Mouse (Mus musculus) heart, embryonic 12.5 days (tissue): ENCODE results near the gene Megf8. TPM values are rescaled to one million over a fixed set of nuclear protein-coding genes. Genes with fewer than 3 reads are reported as not detected.
A peak's percentile ranks its signal among the peaks of the same experiment; 100 is the strongest.

Source experiments
- ATAC-seq: fragments of 200-750 bp; cut with Nextera tagmentation; 2 replicates; pipeline ENCODE4 v1.8.0; 2017; ENCODE audit warnings: moderate TSS enrichment, moderate library complexity; ENCODE audit not compliant: insufficient number of reproducible peaks, low FRiP score
- H3K27ac ChIP-seq: fragments of 300-500 bp; sonication (generic); 2 replicates; pipeline ENCODE4 v1.5.1; 2016; ENCODE audit warnings: mild to moderate bottlenecking, moderate library complexity; ENCODE audit not compliant: poor library complexity, severe bottlenecking
- H3K27me3 ChIP-seq: fragments of 300-500 bp; sonication (generic); replicated peaks from 2 replicates; pipeline ENCODE4 v1.6.1; 2016; ENCODE audit warnings: mild to moderate bottlenecking, moderate library complexity
- H3K36me3 ChIP-seq: fragments of 300-500 bp; sonication (generic); 2 replicates; pipeline ENCODE4 v1.6.1; 2016; ENCODE audit warnings: mild to moderate bottlenecking, moderate library complexity
- H3K4me1 ChIP-seq: fragments of 300-500 bp; sonication (generic); replicated peaks from 2 replicates; pipeline ENCODE4 v1.6.1; 2016; ENCODE audit warnings: mild to moderate bottlenecking
- H3K4me2 ChIP-seq: fragments of 300-500 bp; sonication (generic); 2 replicates; pipeline ENCODE4 v1.6.1; 2016; ENCODE audit warnings: mild to moderate bottlenecking, moderate library complexity
- H3K4me3 ChIP-seq: fragments of 300-500 bp; sonication (generic); 2 replicates; pipeline ENCODE4 v1.5.1; 2016; ENCODE audit warnings: mild to moderate bottlenecking
- H3K9ac ChIP-seq: fragments of 300-500 bp; sonication (generic); 2 replicates; pipeline ENCODE4 v1.6.1; 2016; ENCODE audit warnings: mild to moderate bottlenecking, moderate library complexity
- H3K9me3 ChIP-seq: fragments of 300-500 bp; sonication (generic); replicated peaks from 2 replicates; pipeline ENCODE4 v1.6.1; 2016; ENCODE audit warnings: mild to moderate bottlenecking, moderate library complexity
- WGBS: fragments of 180-500 bp; shearing (Covaris S2); methylation state at CpG from one replicate; pipeline ENCODE4 v1.1.7; 2016; 5-methylcytosine and 5-hydroxymethylcytosine counted together
- polyA plus RNA-seq: library from polyadenylated mRNA; unstranded; fragments of >200 nt; fragmentation: Nextera tagmentation; extraction: Ambion mirVana; gene quantifications from 2 replicates; pipeline ENCODE4 v1.2.1, GENCODE M21; 2016

Gene Megf8
- polyA plus RNA-seq: 10.3 and 10.8 TPM in 2 replicates

DNA sequence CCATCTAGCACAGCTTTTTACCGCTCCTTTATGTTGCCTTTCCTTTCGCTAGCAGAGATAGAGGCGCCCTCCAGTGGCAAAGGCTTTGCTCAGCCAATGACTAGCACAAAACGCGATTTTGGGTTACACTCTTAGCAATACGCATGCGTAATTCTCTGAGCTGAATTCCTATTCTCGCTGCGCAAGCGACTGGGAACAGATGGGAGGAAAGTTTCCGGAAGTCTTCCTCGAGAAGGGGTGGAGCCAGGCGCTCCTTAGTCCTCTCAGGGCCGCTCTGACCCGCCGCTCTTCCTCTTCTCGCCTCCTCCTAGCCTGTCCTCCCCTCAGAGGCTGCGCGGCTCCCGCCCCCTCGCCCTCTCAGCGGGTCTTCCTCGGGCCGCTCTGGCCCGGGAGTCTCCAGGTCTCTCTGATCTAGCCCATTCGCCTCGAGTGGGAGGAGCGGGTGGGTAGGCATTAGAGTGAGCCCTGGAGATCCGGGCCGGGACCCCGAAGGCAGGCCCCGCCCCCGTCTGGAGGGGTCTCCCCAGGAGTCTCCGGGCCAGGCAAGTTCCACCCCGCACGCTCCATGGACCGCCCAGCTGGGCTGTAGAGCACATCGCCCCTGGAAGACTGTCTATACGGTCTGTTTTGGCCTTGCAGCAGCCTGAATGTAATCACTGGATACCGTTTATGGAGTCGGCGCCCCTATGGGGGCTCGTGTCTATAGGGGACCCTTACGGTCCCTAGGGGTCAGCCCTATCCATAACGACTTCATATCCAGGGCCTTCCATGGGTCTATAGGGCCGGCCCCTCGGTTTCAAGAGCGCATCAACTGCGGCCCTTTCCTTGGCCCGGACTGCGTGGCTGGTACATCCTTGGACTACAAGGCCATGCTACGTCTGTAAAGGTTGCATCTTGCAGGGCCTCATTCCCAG is at the start of gene Megf8:
Gene Megf8 (plus strand): TSS at position 633 of the 914 bp plus-strand sequence.
- Histone ChIP-seq H3K9ac (peak within 1 kb of the TSS; percentile 83), H3K9me3 (no peaks in the 10 kb centered on the region), H3K4me2 (peak within 1 kb of the TSS; percentile 97), H3K36me3 (no peaks in the 10 kb centered on the region), H3K4me1 (peaks cover 27% of the 10 kb centered on the region), H3K4me3 (peak within 1 kb of the TSS; percentile 62), H3K27ac (peak within 1 kb of the TSS; percentile 69), H3K27me3 (peaks cover 38% of the 10 kb centered on the region)
- WGBS: under 1% methylated on average over 52 of the region's 52 CpGs
- ATAC-seq: peak; percentile 96

DNA sequence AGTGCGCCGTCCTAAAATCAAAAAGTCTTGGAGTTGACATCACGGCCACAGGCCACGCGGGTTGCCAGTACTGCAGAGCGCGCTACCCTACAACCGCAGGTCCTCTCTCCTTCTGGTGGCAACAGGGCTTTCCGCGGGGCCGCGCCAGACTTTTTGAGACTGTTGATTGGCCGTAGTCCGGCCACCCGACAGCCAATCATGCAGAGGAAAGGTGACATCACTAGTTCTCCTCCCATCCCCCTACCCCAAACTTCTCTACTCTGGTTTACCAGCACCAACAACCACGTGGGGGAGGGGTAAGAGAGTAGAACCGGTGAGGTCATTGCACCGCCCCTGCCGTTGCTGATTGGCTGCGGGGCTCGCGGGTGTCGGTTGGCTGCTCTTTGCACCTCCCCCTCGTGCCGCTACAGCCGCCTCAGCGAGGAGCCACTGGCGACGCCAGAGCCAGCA is 49.6 kb upstream of the Megf8 start, which contains the start of gene Cic:
Gene Cic (plus strand): TSS at position 404 of the 450 bp plus-strand sequence.
- Histone ChIP-seq H3K4me3 (peak within 1 kb of the TSS; percentile 93), H3K9ac (peak within 1 kb of the TSS; percentile 97), H3K27ac (peak within 1 kb of the TSS; percentile 85), H3K36me3 (peaks cover 17% of the 10 kb centered on the region), H3K9me3 (no peaks in the 10 kb centered on the region), H3K27me3 (no peaks in the 10 kb centered on the region), H3K4me1 (peaks cover 28% of the 10 kb centered on the region), H3K4me2 (peak within 1 kb of the TSS; percentile 82)
- peak; percentile 91 for ATAC-seq
- WGBS: 0% methylated on average over 29 of the region's 29 CpGs

DNA sequence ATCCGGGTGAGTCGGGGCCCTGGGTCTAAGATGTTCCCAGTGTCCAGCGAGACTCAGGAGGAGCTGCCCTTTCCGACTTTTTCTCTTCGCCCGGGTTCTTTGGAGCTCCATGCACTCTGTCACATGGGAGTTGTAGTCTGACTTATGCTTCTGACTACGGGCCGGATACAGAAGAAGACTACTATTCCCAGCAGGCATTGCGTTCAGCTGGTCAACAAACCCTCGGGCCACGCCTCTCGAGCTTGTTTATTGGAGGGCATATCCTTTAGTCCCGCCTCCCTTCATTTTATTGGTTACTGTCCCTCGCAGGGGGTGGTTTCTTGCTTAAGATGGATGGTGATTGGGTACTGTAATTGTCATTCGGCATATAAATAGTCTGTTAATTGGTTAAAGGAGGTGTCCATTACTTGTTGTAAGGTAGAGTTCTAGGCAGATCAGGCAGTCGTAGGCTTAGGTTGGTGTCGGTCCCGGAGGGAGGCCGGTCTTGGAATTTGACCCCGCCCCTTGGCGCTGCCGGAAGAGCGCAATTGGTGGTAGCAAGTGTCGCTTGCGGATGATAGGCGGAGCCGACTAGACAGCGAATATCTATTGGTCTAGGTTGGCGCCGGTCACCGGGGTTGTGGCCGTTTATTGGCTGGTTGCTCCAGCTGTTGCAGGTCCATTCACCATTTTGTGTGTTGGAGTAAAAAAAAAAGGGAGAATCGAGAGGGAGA is 49.1 kb upstream of the Megf8 start:
- Histone ChIP-seq H3K27me3 (no peaks in the 10 kb centered on the region), H3K9ac (peak overlapping the region; percentile 97), H3K36me3 (peaks cover 22% of the 10 kb centered on the region), H3K4me2 (peak overlapping the region; percentile 82), H3K4me1 (peaks cover 33% of the 10 kb centered on the region), H3K4me3 (peak overlapping the region; percentile 93), H3K27ac (peak overlapping the region; percentile 85), H3K9me3 (no peaks in the 10 kb centered on the region)
- peak; percentile 93 for ATAC-seq
- under 1% methylated on average over 33 of the region's 33 CpGs for WGBS

DNA sequence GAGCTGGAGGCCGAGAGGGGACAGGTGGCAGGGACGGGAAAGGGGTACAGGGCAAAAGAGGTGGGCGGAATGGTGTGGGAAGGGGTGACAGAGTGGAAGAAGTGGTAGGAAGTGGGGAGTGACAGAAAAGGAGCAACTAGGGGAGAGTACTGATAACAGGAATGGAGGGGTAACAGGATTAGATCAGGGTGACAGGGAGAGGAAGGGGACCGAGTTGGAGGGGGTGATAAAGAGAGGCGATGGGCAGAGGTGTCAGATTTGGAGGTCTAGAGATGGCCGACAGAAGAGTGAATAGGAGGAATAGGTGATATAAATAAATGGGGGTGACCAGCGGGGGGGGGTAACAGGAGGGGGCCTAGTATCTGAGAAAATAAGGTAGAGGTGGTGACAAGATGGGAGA is 48.4 kb upstream of the Megf8 start:
- no peaks in the 10 kb centered on the region for H3K27me3 ChIP-seq
- 3% methylated on average over 7 of the region's 7 CpGs for WGBS
- no peaks in the 10 kb centered on the region for H3K9me3 ChIP-seq
- H3K36me3 ChIP-seq: peaks cover 29% of the 10 kb centered on the region
- H3K4me2 ChIP-seq: peak overlapping the region; percentile 82
- H3K9ac ChIP-seq: peak overlapping the region; percentile 97
- no peak for ATAC-seq
- peak overlapping the region; percentile 93 for H3K4me3 ChIP-seq
- peak overlapping the region; percentile 85 for H3K27ac ChIP-seq
- H3K4me1 ChIP-seq: peaks cover 40% of the 10 kb centered on the region

DNA sequence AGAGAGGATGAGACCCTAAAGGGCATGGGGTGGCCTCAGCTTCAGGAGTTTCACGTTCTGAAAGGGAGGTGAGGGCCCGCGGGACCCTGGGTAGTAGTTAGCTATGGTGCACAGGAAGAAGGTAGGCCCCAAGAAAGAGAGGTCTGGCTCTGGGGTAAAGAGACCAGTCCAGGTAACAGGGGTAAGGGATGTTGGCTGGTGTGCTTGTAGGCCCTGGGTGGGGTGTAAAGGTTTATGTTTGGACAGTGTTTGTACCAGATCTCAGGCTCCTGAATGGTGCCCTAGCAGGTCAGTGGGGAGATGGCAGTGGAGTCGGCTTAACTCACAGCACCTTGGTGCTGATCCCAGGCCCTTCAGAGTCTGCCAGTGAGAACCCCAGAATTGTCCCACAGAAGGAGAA is 47.9 kb upstream of the Megf8 start:
- Histone ChIP-seq H3K9me3 (no peaks in the 10 kb centered on the region), H3K9ac (peak overlapping the region; percentile 97), H3K4me3 (peak overlapping the region; percentile 93), H3K27me3 (no peaks in the 10 kb centered on the region), H3K4me2 (peak overlapping the region; percentile 82), H3K4me1 (peaks cover 44% of the 10 kb centered on the region), H3K27ac (peak overlapping the region; percentile 85), H3K36me3 (peaks cover 33% of the 10 kb centered on the region)
- no peak for ATAC-seq
- WGBS: 40% methylated on average over 4 of the region's 4 CpGs

DNA sequence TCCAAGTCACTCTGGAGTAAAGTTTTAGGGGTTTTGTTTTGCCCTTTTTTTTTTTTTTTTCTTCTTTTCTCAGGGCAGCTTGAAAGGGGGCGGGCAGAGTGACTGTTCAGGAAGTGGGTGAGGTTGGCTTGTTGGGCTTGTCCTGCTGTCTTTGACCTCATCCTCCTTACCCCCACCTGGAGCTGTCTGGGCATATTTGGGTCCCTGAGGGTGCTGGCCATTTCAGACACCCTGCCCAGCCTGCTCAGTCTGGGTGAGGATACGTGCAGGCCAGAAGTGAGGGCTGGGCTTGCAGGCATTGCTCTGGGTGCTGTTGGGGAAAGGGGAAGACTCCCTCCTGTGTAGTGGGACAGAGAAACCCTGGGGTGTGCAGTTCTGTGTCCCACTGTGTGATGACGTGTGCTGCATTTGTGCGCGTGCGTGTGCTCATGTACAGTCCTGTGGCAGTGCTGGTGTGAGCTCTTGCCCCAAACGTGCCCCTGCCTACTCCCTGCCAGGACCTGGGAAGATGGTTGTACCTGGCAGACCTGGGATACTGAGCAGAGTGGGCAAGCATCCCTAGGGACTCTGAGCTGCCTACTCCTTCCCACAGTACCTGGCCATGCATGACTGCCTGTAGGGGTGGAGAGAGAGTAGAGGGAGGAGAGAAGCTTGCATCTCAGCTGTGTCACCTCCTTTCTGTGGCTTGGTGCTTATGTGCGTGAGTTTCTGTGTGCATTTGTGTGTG is 47.3 kb upstream of the Megf8 start:
- WGBS: 81% methylated on average over 8 of the region's 8 CpGs
- Histone ChIP-seq H3K9me3 (no peaks in the 10 kb centered on the region), H3K4me2 (peak overlapping the region; percentile 82), H3K4me1 (peaks cover 51% of the 10 kb centered on the region), H3K9ac (peak overlapping the region; percentile 97), H3K4me3 (peak overlapping the region; percentile 93; the same call in 1 of the 2 replicates), H3K27me3 (no peaks in the 10 kb centered on the region), H3K36me3 (peaks cover 34% of the 10 kb centered on the region), H3K27ac (no peak overlapping the region)
- no peak for ATAC-seq

DNA sequence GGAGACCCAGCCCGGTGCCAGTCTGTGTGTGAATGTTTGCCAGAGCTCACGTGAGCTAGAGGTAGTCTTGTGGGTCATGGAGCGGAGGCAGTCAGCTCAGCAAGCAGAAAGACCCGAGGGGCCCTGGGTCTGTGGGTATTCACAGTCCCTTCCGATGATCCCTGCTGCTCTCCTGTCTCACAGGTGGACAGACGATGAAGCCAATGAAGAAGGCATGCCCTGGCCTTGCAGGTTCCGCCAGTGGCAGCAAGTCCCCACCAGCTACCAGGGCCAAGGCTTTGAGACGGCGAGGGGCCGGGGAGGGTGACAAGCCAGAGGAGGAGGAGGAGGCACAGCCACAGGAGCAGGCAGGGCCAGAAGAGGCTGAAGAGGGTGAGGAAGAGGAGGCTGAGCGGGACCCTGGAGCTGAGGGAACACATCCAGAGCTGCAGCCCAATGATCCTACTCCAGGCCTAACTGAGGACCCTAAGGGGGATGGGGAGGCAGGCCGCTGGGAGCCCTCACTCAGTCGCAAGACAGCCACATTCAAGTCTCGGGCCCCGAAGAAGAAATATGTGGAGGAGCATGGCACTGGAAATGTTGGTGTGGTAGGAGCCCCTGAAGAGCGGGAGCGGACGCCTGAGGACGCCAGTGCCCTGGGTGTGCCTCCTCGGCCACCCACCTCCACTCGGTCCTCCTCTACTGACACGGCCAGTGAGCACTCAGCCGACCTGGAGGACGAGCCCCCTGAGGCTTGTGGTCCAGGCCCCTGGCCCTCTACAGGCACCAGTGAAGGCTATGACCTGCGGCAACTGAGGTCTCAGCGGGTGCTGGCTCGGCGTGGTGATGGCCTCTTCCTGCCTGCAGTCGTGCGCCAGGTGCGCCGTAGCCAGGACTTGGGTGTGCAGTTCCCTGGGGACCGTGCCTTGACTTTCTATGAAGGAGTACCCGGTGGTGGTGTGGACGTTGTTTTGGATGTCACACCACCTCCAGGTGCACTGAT is 46.0 kb upstream of the Megf8 start:
- Histone ChIP-seq H3K27me3 (no peaks in the 10 kb centered on the region), H3K9ac (no peak overlapping the region), H3K4me1 (peaks cover 63% of the 10 kb centered on the region), H3K9me3 (no peaks in the 10 kb centered on the region), H3K36me3 (peaks cover 39% of the 10 kb centered on the region), H3K27ac (no peak overlapping the region), H3K4me3 (no peak overlapping the region), H3K4me2 (no peak overlapping the region)
- no peak for ATAC-seq
- WGBS: 88% methylated on average over 35 of the region's 35 CpGs

DNA sequence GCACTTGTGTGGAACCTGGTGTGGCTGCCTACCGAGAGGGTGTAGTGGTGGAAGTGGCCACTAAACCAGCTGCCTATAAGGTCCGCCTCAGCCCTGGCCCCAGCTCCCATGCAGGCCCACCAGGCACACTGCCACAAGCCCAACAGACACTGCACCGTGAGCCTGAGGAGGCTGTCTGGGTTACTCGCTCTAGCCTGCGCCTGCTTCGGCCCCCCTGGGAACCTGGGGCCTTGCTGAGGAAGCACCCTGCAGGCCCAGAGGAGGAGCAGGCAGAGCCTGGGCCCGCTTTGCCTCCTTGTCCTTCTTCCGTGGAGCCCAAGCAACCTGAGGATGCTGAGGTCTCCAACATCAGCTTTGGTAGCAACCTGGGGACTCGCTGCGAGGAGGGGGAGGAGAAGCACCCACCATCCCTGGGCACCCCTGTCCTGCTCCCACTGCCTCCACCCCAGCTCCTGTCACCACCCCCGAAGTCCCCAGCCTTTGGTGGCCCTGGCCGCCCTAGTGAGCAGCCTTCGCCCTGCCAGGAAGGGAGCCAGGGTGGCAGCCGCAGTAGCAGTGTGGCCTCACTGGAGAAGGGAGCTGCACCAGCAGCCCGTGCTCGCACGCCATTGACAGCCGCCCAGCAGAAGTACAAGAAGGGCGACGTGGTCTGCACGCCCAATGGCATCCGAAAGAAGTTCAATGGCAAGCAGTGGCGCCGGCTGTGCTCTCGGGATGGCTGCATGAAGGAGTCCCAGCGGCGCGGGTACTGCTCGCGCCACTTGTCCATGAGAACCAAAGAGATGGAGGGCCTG is 45.1 kb upstream of the Megf8 start:
- no peak overlapping the region for H3K4me3 ChIP-seq
- 83% methylated on average over 30 of the region's 30 CpGs for WGBS
- no peak overlapping the region for H3K27ac ChIP-seq
- no peaks in the 10 kb centered on the region for H3K27me3 ChIP-seq
- no peak for ATAC-seq
- no peaks in the 10 kb centered on the region for H3K9me3 ChIP-seq
- peaks cover 68% of the 10 kb centered on the region for H3K4me1 ChIP-seq
- H3K9ac ChIP-seq: no peak overlapping the region; the same call in 1 of the 2 replicates
- H3K4me2 ChIP-seq: no peak overlapping the region
- peaks cover 39% of the 10 kb centered on the region for H3K36me3 ChIP-seq

DNA sequence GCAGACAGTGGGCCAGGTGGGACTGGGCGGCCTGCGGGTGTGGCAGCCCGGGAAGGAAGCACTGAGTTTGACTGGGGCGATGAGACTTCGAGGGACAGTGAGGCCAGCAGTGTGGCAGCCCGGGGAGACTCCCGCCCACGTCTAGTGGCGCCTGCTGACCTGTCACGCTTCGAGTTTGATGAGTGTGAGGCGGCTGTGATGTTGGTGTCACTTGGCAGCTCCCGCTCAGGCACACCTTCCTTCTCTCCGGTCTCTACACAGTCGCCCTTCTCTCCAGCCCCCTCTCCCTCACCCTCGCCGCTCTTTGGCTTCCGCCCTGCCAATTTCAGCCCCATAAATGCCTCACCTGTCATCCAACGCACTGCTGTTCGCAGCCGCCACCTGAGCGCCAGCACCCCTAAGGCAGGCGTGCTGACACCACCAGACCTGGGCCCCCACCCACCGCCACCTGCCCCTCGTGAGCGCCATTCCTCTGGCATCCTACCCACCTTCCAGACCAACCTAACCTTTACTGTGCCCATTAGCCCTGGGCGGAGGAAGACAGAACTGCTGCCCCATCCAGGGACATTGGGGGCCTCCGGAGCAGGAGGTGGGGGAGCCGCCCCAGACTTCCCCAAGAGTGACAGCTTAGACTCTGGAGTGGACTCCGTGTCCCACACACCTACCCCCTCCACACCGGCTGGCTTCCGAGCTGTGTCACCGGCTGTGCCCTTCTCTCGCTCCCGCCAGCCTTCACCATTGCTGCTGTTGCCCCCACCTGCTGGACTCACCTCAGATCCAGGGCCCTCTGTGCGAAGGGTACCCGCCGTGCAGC is 44.3 kb upstream of the Megf8 start:
- Histone ChIP-seq H3K27ac (no peak overlapping the region), H3K36me3 (peaks cover 39% of the 10 kb centered on the region), H3K9me3 (no peaks in the 10 kb centered on the region), H3K9ac (no peak overlapping the region), H3K27me3 (no peaks in the 10 kb centered on the region), H3K4me1 (peaks cover 74% of the 10 kb centered on the region), H3K4me3 (no peak overlapping the region), H3K4me2 (no peak overlapping the region)
- ATAC-seq: no peak
- 81% methylated on average over 38 of the region's 38 CpGs for WGBS
